8 mouse cellular contexts compared by ENCODE assay signal in the genomic region with DNA sequence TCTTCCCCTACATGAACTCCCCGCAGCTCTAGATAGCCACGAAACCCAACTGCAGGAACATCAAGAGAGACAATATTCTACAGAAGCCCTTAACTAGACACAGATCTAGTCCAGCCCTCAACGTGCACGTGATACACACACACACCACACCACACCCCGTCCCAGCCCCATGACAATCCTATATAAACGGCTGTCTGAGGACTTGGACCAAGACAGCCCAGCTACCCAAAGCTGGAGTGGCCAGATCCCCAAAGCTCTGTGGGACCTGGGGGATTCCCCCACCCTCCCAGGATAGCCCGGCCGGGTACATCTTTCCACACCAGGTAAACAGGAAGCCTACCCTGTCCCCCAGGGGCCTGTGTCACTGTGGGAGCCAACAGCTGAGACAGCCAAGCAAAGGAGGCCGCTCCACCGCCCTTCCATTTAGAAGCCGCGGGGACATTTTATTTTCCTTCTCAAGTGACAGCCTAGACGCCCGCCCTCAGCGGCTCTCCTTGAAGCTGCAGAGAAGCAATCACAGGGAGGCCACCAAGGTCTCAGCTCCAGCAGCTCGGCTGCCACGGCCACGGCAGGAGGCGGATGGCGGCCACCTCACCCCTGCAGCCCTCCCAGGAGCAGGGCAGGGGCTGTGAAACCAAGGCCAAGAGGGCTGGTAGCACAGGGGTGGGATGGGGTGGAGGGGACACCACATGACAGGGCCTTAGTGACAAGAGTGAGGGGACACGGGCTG. TPM values are rescaled to one million over a fixed set of nuclear protein-coding genes. Genes with fewer than 3 reads are reported as not detected.
DNase-seq lines count a peak whose midpoint lies in the region; ATAC-seq lines count a peak whose summit lies in the region.

No protein-coding gene starts in this region.

- no peaks in the 10 kb centered on the region for H3K27me3 ChIP-seq in lung, embryonic 15.5 days
- H3K27me3 ChIP-seq in embryonic facial prominence, embryonic 13.5 days: no peaks in the 10 kb centered on the region

- 13% methylated on average over 21 of the region's 21 CpGs for WGBS in lung, embryonic 15.5 days
- WGBS in embryonic facial prominence, embryonic 13.5 days: 9% methylated on average over 21 of the region's 21 CpGs

- peak overlapping the region; percentile 42 for H3K4me2 ChIP-seq in lung, embryonic 15.5 days
- H3K4me2 ChIP-seq in embryonic facial prominence, embryonic 13.5 days: peak overlapping the region; percentile 55

- DNase-seq in lung, postnatal 25 days (ENCODE audit: low spot score): no peak
- DNase-seq in heart, postnatal 4 days: peak; percentile 54
- DNase-seq in liver: peak; percentile 50
- DNase-seq in neural tube, embryonic 10.5 days (ENCODE audit: extremely low spot score, low spot score): peak; percentile 62
- no peak for DNase-seq in Muller cell, postnatal 12 days (ENCODE audit: inconsistent ontology term)
- DNase-seq in layer of hippocampus, adult 9-10 months (ENCODE audit: low spot score): no peak

- H3K4me1 ChIP-seq in lung, embryonic 15.5 days: peaks cover 81% of the 10 kb centered on the region
- H3K4me1 ChIP-seq in embryonic facial prominence, embryonic 13.5 days: peaks cover 93% of the 10 kb centered on the region

- no peaks in the 10 kb centered on the region for H3K36me3 ChIP-seq in lung, embryonic 15.5 days
- 0 out of 2 replicates have a peak, but pooled peaks cover 6% of the 10 kb centered on the region for H3K36me3 ChIP-seq in embryonic facial prominence, embryonic 13.5 days

- no peak overlapping the region for H3K4me3 ChIP-seq in lung, embryonic 15.5 days
- H3K4me3 ChIP-seq in embryonic facial prominence, embryonic 13.5 days: peak overlapping the region; percentile 18

- H3K9ac ChIP-seq in lung, embryonic 15.5 days: peak overlapping the region; percentile 0; the same call in 1 of the 2 replicates
- peak overlapping the region; percentile 52 for H3K9ac ChIP-seq in embryonic facial prominence, embryonic 13.5 days

- no peaks in the 10 kb centered on the region for H3K9me3 ChIP-seq in lung, embryonic 15.5 days
- no peaks in the 10 kb centered on the region for H3K9me3 ChIP-seq in embryonic facial prominence, embryonic 13.5 days

- peak overlapping the region; percentile 72 for H3K27ac ChIP-seq in lung, embryonic 15.5 days
- H3K27ac ChIP-seq in embryonic facial prominence, embryonic 13.5 days: peak overlapping the region; percentile 85

- ATAC-seq in lung, embryonic 15.5 days (ENCODE audit: borderline replicate concordance, extremely low read depth, low FRiP score, low TSS enrichment): 0 out of 2 replicates have a peak, but pooled peaks have one; percentile 25
- no peak for ATAC-seq in embryonic facial prominence, embryonic 13.5 days (ENCODE audit: insufficient number of reproducible peaks, insufficient read depth, low FRiP score, low TSS enrichment, low read depth)

RNA-seq across cellular contexts. Expression of gene Ncor2, which starts 20.6 kb away (rescaled TPM):
- polyA plus RNA-seq in lung, embryonic 15.5 days (2015; fragmentation: Nextera tagmentation; extraction: Ambion mirVana): 28.7 and 30.5 TPM in 2 replicates
- polyA plus RNA-seq in embryonic facial prominence, embryonic 13.5 days (2015; fragmentation: Nextera tagmentation; extraction: Ambion mirVana): 35.1 and 36.2 TPM in 2 replicates
- total RNA-seq in heart, postnatal 4 days (2021): 100 to 1,000 TPM; 104 to 112 TPM

Comparison
In these comparisons a context has a peak if more than half of its experiments do, and no peak if none do; other contexts are left out.
1. DNase-seq: peak in heart, postnatal 4 days (single experiment), liver (single experiment) and neural tube, embryonic 10.5 days (single experiment); none in lung, postnatal 25 days (single experiment), Muller cell, postnatal 12 days (single experiment) and layer of hippocampus, adult 9-10 months (single experiment).